Mouse (Mus musculus) cerebellum, adult 18-20 months (tissue): ENCODE measurements around the gene Nme2.

Experiments used
- DNase-seq, 2 experiments: peaks; one replicate each; pipeline ENCODE4 v3.0.0; 2021

Gene Nme2

DNA sequence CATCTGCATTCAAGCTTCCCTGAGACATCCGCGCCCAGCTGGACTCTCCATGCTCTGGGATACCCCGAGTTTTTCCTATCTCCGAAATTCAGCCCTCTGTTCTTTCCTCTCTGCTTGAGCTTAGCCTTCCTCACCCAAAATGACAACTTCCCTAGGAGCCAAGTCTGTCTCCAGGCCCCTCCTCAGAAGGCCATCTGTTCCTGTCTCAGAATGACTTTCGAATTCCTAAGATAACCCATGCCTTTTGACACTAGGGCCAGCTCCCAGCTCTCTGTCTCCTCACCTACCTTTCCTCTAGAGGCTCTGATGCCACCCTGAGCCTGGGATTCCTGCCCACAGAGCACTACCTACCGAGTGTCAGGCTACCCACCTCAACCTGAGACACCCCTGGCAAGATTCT, at the start of gene Nme2:
TSS of gene Nme2 (minus strand) at position 101 of the 400 bp plus-strand sequence.
- peak; percentile 19 to 30 for DNase-seq

DNA sequence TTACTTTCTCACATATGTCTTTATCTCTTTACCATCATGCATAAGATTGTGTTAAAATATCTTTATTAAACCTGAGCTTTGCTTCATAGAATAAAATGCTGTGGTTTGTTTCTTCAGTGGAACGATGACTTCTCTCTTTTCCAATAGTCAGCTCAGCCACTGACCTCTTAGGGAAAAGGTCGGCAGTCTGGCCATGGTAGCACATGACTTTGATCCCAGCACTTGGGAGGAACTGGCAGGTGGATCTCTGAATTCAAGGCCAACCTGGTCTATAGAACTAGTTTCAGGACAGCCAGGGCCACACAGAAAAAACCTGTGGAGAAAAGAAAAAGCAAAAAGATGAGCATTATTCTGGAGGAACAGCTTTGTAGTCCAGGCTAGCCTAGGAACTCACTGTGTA, 47.3 kb upstream of the Nme2 start:
- DNase-seq = no peak

GRCm38 (mm10) chr11:93999276-93999675, 43.2 kb upstream of the Nme2 start:
- no peak for DNase-seq

DNA sequence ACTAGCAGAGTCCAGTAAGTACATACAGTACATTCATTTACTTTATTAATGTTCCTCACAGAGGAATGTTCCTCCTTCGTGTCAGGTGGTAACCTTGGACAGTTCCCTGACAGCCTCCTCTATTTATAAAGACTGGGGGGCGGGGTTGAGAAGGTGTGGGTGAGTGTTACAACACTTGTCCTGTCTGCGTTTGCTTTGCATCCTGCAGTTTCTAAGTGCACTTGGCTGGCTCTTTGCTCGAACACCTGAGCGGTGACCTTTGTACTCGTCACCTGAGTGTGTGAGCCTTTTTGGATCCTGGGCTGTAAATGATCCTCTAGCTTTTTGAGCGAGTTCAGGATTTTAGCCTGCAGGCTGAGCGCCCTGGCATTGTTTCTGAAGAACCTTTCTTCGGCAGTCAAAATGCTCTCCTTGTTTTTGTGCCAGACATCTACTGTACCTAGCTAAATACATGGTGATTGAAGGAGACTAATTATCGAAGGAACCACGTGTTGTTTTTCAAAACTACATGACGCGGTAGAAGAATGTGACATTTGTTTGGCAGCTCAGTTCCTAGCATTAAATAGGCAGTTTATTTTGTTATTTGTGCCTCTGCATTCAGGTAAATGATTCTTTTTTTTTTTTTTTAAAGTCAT, 41.2 kb upstream of the Nme2 start:
- peak; percentile 20 to 31 for DNase-seq

DNA sequence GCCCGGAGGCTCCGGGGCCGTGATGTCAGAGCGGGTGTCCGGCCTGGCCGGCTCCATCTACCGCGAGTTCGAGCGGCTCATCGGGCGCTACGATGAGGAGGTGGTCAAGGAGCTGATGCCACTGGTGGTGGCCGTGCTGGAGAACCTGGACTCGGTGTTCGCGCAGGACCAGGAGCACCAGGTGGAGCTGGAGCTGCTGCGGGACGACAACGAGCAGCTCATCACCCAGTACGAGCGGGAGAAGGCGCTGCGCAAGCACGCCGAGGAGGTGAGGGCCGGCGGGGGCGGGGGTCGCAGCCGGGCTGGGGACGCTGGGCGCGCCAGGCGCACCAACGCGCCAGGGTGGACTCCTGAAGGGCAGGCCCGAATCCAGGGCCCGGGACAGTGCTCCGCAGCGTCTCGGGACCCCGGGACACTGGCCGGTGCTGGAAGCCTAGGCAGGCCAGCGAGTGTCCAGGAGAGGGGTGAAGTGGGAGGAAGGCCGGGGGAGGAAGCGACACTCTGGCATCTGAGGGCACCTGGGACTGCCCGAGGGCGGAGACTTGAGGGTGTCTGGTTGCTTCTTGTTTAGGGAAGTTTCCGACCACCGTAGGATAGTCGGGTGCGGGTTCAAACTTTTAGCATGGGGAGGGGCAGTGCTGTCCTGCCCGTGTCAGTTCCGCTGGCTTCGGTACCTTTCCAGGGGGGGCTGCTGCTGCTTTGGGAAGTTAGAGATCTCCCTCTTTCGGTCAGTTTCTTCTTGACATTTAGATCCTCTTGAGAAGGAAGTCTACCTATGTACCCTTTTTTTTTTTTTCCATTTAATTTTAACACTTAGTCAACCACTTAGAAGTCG, 40.5 kb upstream of the Nme2 start:
- peak in 1 of 2 experiments; percentile 58 for DNase-seq

DNA sequence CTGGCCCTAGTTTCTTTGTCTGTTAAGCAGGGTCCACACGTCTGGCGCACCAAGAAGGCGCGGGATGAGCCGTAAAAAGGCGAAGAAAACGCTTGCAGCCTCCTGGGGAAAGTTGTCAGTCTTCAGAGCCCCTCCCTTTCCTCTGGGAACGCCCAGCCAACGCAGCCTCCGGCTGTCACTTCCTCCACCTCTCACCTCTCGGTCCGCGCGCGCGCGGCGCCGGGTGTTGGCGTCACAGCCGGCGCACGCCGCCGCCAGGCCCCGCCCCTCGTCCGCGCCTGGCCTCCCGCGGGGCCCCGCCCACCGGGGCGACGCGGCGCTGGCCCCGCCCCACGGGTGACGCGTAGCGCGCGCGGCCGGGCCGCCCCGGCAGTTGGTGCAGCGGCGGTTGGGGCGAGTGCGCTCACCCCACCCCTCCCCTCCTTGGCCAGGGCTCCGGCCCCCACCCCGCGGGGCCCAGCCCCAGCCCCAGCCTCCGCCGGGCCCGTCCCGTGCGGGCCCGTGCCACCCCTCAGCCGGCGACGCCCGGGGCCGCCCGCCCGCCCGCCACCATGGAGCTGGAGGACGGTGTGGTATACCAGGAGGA, 39.8 kb upstream of the Nme2 start, which contains the start of gene Spag9:
TSS of gene Spag9 (plus strand) at position 372 of the 586 bp plus-strand sequence.
- DNase-seq = peak; percentile 89 to 97

DNA sequence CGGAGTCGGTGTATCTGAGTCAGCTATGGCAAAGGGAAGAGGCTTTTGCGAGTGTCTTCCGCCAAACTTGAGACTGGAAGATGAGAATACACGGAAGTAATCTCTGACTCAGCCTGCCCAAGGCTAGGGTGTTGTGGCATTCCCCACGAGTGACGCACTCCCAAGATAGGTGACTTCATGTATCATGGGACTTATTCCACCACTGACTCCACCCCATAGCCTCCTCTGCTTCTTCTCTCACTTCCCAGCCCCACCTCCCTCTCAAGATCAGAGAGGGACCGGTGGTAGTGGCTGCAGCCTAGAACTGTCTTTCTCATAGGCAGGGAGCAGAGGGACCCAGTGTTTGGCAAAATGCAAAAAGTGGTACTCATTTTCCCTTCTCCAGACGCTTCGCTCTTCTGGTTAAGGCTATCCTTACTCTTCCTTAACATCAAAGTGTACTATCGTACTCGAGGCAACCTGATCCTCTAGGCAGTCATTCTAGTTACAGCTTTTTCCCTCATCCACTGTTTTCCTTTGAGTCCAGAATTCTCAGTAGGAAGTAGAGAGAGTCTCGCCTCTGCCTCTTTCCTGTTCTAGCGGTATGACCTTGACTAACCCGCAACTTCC, 39.2 kb upstream of the Nme2 start:
- DNase-seq = peak; percentile 74 to 85

- peak in 1 of 2 experiments; percentile 17 for DNase-seq
Measured at GRCm38 (mm10) chr11:93994531-93994930, 38.5 kb upstream of the Nme2 start.

DNA sequence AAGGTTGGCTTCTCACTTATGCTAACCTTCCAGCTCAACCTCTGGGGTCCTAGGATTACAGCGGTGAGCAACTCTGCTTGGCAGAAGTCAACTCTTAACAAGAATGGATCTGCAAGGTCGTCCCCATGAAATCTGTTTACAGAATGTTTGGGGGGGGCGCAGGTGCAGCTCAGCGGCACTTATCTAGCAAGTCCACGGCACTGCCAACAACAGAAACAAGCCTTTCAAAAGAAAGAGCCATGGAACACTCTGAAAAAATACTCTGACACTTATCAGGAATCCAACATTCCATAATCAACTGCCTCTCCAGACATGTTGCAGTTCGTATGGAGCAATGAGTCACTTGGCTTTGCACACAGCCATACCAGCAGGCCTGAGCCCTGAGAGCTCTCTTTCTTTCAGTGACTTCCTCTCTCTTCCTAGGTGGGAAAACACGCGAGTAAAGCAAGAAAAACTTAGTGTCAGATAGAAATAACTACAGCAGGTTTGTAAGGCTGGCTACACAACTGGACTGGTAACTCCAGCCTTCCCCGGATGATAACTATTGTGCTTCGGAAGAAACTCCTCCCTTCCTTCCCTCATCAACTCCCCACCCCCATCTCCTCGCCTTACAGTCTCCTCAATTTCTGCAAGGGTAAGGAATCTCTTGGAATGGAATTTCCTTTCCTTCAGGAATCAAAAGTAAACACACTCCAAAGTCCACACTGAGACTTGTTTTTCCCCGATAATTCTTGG, 32.4 kb upstream of the Nme2 start:
- no peak for DNase-seq

- DNase-seq = no peak
Measured at GRCm38 (mm10) chr11:93987625-93988327, 31.7 kb upstream of the Nme2 start.

DNA sequence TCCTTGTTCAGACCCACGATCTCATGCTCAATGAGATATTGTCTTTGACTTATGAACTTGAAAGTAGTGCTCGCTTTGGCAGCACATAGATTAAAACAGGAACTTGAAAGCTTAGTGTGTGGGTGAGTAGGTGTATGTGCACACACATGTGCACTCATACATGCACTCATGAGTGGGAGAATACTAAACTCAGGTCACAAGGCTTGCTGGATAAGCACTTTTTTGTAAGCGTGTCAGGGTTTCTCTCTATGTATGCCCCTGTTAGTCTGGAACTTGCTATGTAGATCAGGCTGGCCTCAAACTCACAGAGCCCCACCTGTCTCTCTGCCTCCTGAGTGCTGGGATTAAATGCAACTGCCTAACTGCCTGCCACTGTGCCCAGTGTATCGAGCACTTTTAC, 31.0 kb upstream of the Nme2 start:
- DNase-seq = no peak

DNA sequence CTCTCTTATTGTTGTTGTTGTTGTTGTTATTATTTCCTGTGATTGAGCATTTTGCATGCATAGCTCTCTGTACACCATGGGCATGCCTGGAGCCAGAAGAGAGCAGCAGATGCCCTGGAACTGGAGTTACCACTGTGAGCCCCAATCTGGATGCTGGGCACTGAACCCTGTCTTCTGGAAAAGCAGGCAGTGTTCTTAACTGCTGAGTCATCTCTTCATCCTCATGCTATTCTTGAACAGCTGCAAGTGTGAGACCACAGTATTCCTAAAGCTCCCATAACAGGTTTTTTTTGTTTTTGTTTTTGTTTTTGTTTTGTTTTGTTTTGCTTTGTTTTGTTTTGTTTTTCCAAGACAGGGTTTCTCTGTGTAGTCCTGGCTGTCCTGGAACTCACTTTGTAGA, 30.2 kb upstream of the Nme2 start:
- no peak for DNase-seq

DNA sequence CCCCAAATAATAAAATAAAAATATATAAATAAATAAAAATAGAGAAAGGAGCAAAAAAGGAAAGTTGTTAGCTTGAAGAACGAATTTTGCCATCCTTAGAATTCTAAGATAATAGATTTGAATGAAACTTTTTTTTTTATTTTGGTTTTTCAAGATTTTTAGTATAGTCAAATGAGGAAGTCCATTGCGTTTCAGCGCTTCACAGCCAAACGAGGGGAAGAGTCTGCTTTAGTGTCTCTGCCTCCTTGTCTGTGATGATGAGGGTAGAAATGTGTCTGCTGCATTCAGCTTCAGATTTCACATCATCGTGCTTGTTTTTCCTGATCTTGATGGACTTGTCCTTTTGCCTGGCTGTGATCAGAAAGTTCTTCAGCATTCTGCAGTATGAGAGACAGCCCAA, 29.2 kb upstream of the Nme2 start:
- no peak for DNase-seq

DNA sequence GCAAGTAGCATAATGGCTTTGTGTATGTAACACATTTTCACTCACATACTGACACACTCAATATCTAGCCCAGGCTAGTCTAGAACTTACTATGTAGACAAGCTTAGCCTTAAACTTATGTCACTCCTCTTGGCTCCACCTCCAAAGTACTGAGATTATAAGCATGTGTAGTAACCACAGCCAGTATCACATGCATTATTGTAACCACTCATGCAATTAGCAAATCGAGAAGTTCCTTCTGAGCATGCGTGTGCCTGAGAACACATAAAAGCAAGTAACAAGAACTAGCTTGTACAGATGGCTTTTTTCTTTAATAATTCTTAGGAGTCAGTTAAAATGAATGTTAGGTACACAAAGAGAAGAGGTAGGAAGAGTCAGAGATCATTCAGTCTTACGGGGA, 28.6 kb upstream of the Nme2 start:
- DNase-seq = no peak

GRCm38 (mm10) chr11:93979502-93980049, 23.5 kb upstream of the Nme2 start:
- no peak for DNase-seq

DNA sequence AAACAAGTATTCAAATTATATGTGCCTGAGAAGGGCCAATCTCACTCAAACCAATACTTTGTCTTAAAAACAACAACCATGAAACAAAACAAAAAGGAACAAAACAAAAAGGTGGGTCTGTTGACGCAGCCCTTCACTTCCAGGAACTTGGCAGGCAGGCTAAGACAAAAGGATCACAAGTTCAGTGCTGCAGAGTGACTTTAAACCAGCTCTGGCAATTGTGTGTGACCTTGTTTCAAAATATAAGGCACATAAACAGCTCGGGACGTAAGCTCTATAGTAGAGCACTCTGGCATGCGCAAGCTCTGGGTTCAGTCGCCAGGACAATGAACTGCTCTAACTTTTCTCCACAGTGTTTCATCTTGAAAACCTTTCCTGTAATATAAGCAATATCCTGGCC, 16.9 kb upstream of the Nme2 start:
- no peak for DNase-seq

- no peak for DNase-seq
Measured at GRCm38 (mm10) chr11:93969799-93970198, 13.7 kb upstream of the Nme2 start.

- DNase-seq = peak in 1 of 2 experiments; percentile 17
Measured at GRCm38 (mm10) chr11:93969171-93969570, 13.1 kb upstream of the Nme2 start.

GRCm38 (mm10) chr11:93968848-93969128, 12.7 kb upstream of the Nme2 start:
- DNase-seq = no peak

DNA sequence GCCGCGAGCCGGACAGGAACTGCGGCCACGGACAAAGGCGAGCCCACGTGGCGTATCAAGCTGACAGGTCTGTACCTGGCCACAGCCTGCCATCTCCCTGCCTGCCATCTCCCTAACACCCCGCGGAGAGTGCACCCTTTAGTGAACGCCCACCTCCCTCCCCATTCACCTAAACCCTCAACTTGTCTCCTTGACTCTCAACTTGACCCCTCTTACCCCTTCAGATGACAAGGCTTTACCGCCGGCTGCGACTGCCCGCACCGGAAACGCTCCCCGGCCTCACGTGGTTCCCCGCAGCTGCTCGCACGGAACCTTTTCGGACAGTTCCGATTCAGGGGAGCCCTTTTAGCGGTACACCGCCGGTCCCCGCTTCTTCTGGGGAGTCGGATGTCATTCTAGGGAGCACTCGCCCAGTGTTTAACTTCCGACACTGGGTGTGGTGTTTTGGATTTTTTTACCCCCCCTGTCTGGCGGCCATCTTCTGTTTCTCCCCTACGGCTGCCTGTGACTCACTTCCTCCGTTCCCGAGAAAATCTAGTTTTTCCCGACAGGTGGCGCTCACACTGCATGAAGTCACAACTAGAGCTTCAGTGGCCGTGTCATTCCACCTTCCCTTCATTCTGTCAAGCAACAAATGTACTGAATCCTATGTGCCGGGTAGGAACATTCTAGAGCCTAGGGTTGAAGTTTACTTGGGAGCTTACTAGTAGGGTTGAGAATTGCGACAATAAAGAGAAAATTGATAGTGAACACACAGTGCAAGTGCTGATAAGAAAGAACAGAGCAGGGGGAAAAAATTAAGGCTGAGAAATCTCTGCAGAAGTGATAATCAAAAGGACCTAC, 12.2 kb upstream of the Nme2 start, which contains the start of the genes Gm20390 and Nme1:
TSS of gene Gm20390 (minus strand) at position 289 of the 843 bp plus-strand sequence.
TSS of gene Nme1 (minus strand) at position 517 of the 843 bp plus-strand sequence.
- DNase-seq = peak; percentile 97

DNA sequence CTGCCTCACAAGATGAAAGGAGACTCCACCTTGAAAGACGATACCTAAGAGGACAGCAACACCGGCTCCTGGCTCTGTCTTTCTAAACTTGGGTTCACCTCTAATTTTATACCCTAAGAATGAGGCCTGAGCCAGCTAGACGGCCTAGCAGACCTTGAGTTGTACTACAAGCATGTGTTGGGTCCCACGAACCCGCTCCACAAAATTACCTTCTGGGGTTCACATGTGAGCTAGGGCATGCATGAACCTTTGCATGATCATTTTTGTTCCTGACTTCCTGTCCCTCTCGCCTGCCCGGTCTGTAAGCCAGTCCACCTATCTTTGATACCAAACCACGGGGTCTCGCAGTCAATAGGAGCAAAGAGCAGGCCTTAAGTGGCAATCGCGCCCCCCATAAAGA, 11.3 kb upstream of the Nme2 start:
- DNase-seq = peak in 1 of 2 experiments; percentile 25
